Mouse (Mus musculus): Measurements from ENCODE around the gene Sprn. TPM values are rescaled to one million over a fixed set of nuclear protein-coding genes. Genes with fewer than 3 reads are reported as not detected.

Sprn gene
- polyA plus RNA-seq, 1 experiment = 0.16 TPM

- no peak for DNase-seq
- H3K4me3 ChIP-seq (ENCODE audit: insufficient read depth, low read depth, low read length) = peak overlapping the region; percentile 52
- H3K27ac ChIP-seq (ENCODE audit: insufficient read depth, low read depth, low read length) = peak overlapping the region; percentile 74; the same call in 1 of the 2 replicates
- H3K4me1 ChIP-seq (ENCODE audit: control insufficient read depth, insufficient read depth, low read length) = peaks cover 3% of the 10 kb centered on the region
- no peaks in the 10 kb centered on the region for H3K36me3 ChIP-seq (ENCODE audit: control insufficient read depth, insufficient read depth, low read length)
- no peaks in the 10 kb centered on the region for H3K27me3 ChIP-seq (replicated peaks; ENCODE audit: control insufficient read depth, insufficient read depth, low read length)
- no peak for TF ChIP-seq POLR2A (IDR thresholded peaks at IDR 0.05; ENCODE audit: low read depth, low read length)
- TF ChIP-seq CTCF (conservative IDR thresholded peaks at IDR 0.05; ENCODE audit: insufficient read depth, insufficient read length, low read depth, low read length) = no peak
- WGBS = 66% methylated on average over 10 of the region's 10 CpGs
These were observed 53.2 kb downstream of the Sprn start for GRCm38 (mm10) chr7:140101498-140101897.

Other genes starting within 250 kb of the Sprn start
- 0.13 TPM in 1 of 2 replicates, not detected in the other for gene Utf1, start 211.1 kb downstream of the Sprn start, polyA plus RNA-seq (2012; rRNA removed)
- gene 6430531B16Rik, start 176.1 kb downstream of the Sprn start, polyA plus RNA-seq (2012; rRNA removed) = 0.13 and 0.29 TPM in 2 replicates
- 1.8 and 2.2 TPM in 2 replicates for gene Adam8, start 162.3 kb downstream of the Sprn start, polyA plus RNA-seq (2012; rRNA removed)
- 28.6 and 43.3 TPM in 2 replicates for gene Zfp511, start 118.5 kb downstream of the Sprn start, polyA plus RNA-seq (2012; rRNA removed)
- gene Tubgcp2, start 118.2 kb downstream of the Sprn start, polyA plus RNA-seq (2012; rRNA removed) = 19.9 and 20.0 TPM in 2 replicates
- gene Msx3, start 105.8 kb downstream of the Sprn start, polyA plus RNA-seq (2012; rRNA removed) = not detected in 2 replicates
- gene Caly, start 72.3 kb downstream of the Sprn start, polyA plus RNA-seq (2012; rRNA removed) = 0.16 and 0.52 TPM in 2 replicates
- gene Prap1, start 61.5 kb downstream of the Sprn start, polyA plus RNA-seq (2012; rRNA removed) = 1.1 and 1.9 TPM in 2 replicates
- 147 and 161 TPM in 2 replicates for gene Fuom, start 52.4 kb downstream of the Sprn start, polyA plus RNA-seq (2012; rRNA removed)
- gene Paox, start 39.1 kb downstream of the Sprn start, polyA plus RNA-seq (2012; rRNA removed) = 10.4 and 12.0 TPM in 2 replicates
- 381 and 422 TPM in 2 replicates for gene Echs1, start 38.4 kb downstream of the Sprn start, polyA plus RNA-seq (2012; rRNA removed)
- 40.3 and 45.1 TPM in 2 replicates for gene Mtg1, start 17.3 kb downstream of the Sprn start, polyA plus RNA-seq (2012; rRNA removed)
- not detected in 2 replicates for gene Olfr522, start 9.9 kb upstream of the Sprn start, polyA plus RNA-seq (2012; rRNA removed)
- 0.05 TPM in 1 of 2 replicates, not detected in the other for gene Olfr523, start 18.3 kb upstream of the Sprn start, polyA plus RNA-seq (2012; rRNA removed)
- not detected in 2 replicates for gene Olfr524, start 51.1 kb upstream of the Sprn start, polyA plus RNA-seq (2012; rRNA removed)
- gene Cd163l1, start 63.4 kb upstream of the Sprn start, polyA plus RNA-seq (2012; rRNA removed) = 0.30 and 0.66 TPM in 2 replicates
- 0.11 TPM in 2 replicates for gene 5830411N06Rik, start 92.4 kb upstream of the Sprn start, polyA plus RNA-seq (2012; rRNA removed)
- not detected in 2 replicates for gene Olfr525, start 166.0 kb upstream of the Sprn start, polyA plus RNA-seq (2012; rRNA removed)
- not detected in 2 replicates for gene Olfr527, start 179.1 kb upstream of the Sprn start, polyA plus RNA-seq (2012; rRNA removed)
- gene Olfr60, start 206.8 kb upstream of the Sprn start, polyA plus RNA-seq (2012; rRNA removed) = 0.05 TPM in 1 of 2 replicates, not detected in the other
- gene Olfr530, start 221.5 kb upstream of the Sprn start, polyA plus RNA-seq (2012; rRNA removed) = not detected in 2 replicates
- gene Olfr531, start 248.0 kb upstream of the Sprn start, polyA plus RNA-seq (2012; rRNA removed) = not detected in 2 replicates

All from kidney, adult 2 months (tissue).